Mouse (Mus musculus) liver, embryonic 14 days (tissue): ENCODE data around the gene Lrrtm4. TPM values are rescaled to one million over a fixed set of nuclear protein-coding genes. Genes with fewer than 3 reads are reported as not detected.

Experiments used
- polyA plus RNA-seq: library from polyadenylated mRNA; depleted of rRNA; stranded (reverse); fragments of >200 nt; gene quantifications from 2 replicates; pipeline ENCODE4 v1.2.3, GENCODE M21; 2012; rRNA removed

Lrrtm4 gene
- 0.01 and 0.03 TPM in 2 replicates for polyA plus RNA-seq

GRCm38 (mm10) chr6:80018765-80019164, at the start of gene Lrrtm4:
TSS of gene Lrrtm4 (plus strand) at chr6:80018877.

Other genes starting within 250 kb of the Lrrtm4 start
- gene Gm20594, start 201.0 kb upstream of the Lrrtm4 start, polyA plus RNA-seq = not detected in 2 replicates